Mouse (Mus musculus) bone marrow, adult 2 months (tissue): Measurements from ENCODE around the gene Rplp2.

ENCODE experiments used
- CTCF ChIP-seq: fragments of 200-500 bp; IDR thresholded peaks from 2 replicates; pipeline ENCODE4 v1.5.1; 2011; ENCODE audit warnings: low read length, control low read depth; ENCODE audit not compliant: control insufficient read depth, insufficient read depth
- POLR2A ChIP-seq: fragments of 200-500 bp; IDR thresholded peaks from 2 replicates; pipeline ENCODE4 v1.6.1; 2011; ENCODE audit warnings: low read depth, mild to moderate bottlenecking, control low read depth, low read length, borderline replicate concordance; ENCODE audit not compliant: control insufficient read depth

DNA sequence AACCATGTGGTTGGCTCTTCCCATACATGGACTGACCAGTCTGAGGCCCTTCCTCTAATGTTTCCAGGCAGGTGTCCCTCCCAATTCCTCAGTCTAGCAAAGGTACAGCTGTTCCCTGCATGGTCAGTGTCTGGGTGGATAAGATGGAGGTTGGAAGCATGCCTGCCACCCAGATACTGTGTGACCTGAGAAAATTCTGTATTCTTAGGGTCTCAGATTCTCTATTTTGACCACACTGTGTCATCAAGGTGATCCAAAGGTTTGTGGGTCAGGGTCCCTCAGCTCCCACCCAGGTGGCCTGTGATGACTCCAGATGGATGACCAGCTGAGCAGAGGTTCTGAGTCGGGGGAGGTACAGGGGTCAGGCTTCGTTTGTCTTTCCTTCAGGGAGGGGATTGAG lies 38.0 kb downstream of the Rplp2 start:
- TF ChIP-seq CTCF (no peak), POLR2A (no peak)
